Mouse (Mus musculus) bone marrow macrophage, adult 2 months (primary cell): ENCODE results near the gene Stag1. TPM values are rescaled to one million over a fixed set of nuclear protein-coding genes. Genes with fewer than 3 reads are reported as not detected.
A peak's percentile ranks its signal among the peaks of the same experiment; 100 is the strongest.

Experiments
- H3K27ac ChIP-seq: 2 replicates; pipeline ENCODE4 v1.5.1; 2012; ENCODE audit warnings: low read depth, low read length; ENCODE audit not compliant: insufficient read depth
- H3K4me1 ChIP-seq: 2 replicates; pipeline ENCODE4 v1.6.1; 2012; ENCODE audit warnings: low read length; ENCODE audit not compliant: control insufficient read depth, insufficient read depth
- H3K4me3 ChIP-seq: 2 replicates; pipeline ENCODE4 v1.5.1; 2012; ENCODE audit warnings: mild to moderate bottlenecking, low read length, moderate library complexity; ENCODE audit not compliant: insufficient read depth
- CTCF ChIP-seq: IDR thresholded peaks from 2 replicates; pipeline ENCODE4 v1.5.1; 2012; ENCODE audit warnings: low read depth, mild to moderate bottlenecking, low read length, moderate library complexity
- POLR2A ChIP-seq: IDR thresholded peaks from 2 replicates; pipeline ENCODE4 v1.6.1; 2012; ENCODE audit warnings: mild to moderate bottlenecking, low read depth, low read length, borderline replicate concordance
- polyA plus RNA-seq: library from polyadenylated mRNA; stranded (reverse); fragments of >200 nt; gene quantifications from 2 replicates; pipeline ENCODE4 v1.2.4, GENCODE M21; 2012; ENCODE audit not compliant: missing spikeins, insufficient read depth, insufficient read length

Stag1 gene
- polyA plus RNA-seq, 1 experiment = 34.1 TPM

GRCm38 (mm10) chr9:100605522-100605921 is 7.9 kb downstream of the Stag1 start:
- no peak overlapping the region for H3K4me3 ChIP-seq
- TF ChIP-seq CTCF = no peak
- no peak for TF ChIP-seq POLR2A
- H3K27ac ChIP-seq = no peak overlapping the region
- H3K4me1 ChIP-seq = peaks cover 8% of the 10 kb centered on the region

- H3K4me1 ChIP-seq = peaks cover 8% of the 10 kb centered on the region
- no peak overlapping the region for H3K4me3 ChIP-seq
- H3K27ac ChIP-seq = no peak overlapping the region
- TF ChIP-seq CTCF = no peak
- TF ChIP-seq POLR2A = no peak
Measured at GRCm38 (mm10) chr9:100605985-100606554, 8.5 kb downstream of the Stag1 start.

- TF ChIP-seq POLR2A = no peak
- TF ChIP-seq CTCF = no peak
- Histone ChIP-seq H3K4me1 (no peaks in the 10 kb centered on the region), H3K4me3 (no peak overlapping the region), H3K27ac (no peak overlapping the region)
Measured at GRCm38 (mm10) chr9:100613501-100614071, 16.0 kb downstream of the Stag1 start.

GRCm38 (mm10) chr9:100616947-100617346 is 19.3 kb downstream of the Stag1 start:
- Histone ChIP-seq H3K4me1 (no peaks in the 10 kb centered on the region), H3K27ac (no peak overlapping the region), H3K4me3 (no peak overlapping the region)
- TF ChIP-seq POLR2A = no peak
- no peak for TF ChIP-seq CTCF

- no peak for TF ChIP-seq CTCF
- no peak for TF ChIP-seq POLR2A
- Histone ChIP-seq H3K4me3 (no peak overlapping the region), H3K4me1 (no peaks in the 10 kb centered on the region), H3K27ac (no peak overlapping the region)
Measured at GRCm38 (mm10) chr9:100626258-100626657, 28.7 kb downstream of the Stag1 start.

GRCm38 (mm10) chr9:100640754-100641153 is 43.2 kb downstream of the Stag1 start:
- no peak overlapping the region for H3K4me3 ChIP-seq
- peaks cover 12% of the 10 kb centered on the region for H3K4me1 ChIP-seq
- TF ChIP-seq POLR2A (no peak), CTCF (no peak)
- H3K27ac ChIP-seq = no peak overlapping the region

GRCm38 (mm10) chr9:100641391-100642085 is 43.9 kb downstream of the Stag1 start:
- Histone ChIP-seq H3K4me1 (peaks cover 14% of the 10 kb centered on the region), H3K4me3 (peak overlapping the region; percentile 62; the same call in 1 of the 2 replicates), H3K27ac (no peak overlapping the region)
- no peak for TF ChIP-seq CTCF
- TF ChIP-seq POLR2A = no peak

GRCm38 (mm10) chr9:100642186-100642839 is 44.7 kb downstream of the Stag1 start:
- Histone ChIP-seq H3K4me1 (peaks cover 18% of the 10 kb centered on the region), H3K4me3 (peak overlapping the region; percentile 62), H3K27ac (peak overlapping the region; percentile 86)
- TF ChIP-seq CTCF = no peak

- no peak for TF ChIP-seq POLR2A
- TF ChIP-seq CTCF = peak; percentile 73
- peaks cover 22% of the 10 kb centered on the region for H3K4me1 ChIP-seq
- H3K4me3 ChIP-seq = peak overlapping the region; percentile 62
- peak overlapping the region; percentile 86 for H3K27ac ChIP-seq
Measured at GRCm38 (mm10) chr9:100642840-100643697, 45.5 kb downstream of the Stag1 start.
